Mouse (Mus musculus): Measurements from ENCODE around the gene Itgbl1. TPM values are rescaled to one million over a fixed set of nuclear protein-coding genes. Genes with fewer than 3 reads are reported as not detected.

The Itgbl1 gene
- polyA plus RNA-seq, 1 experiment from 2014 or later, result 0.25 TPM

GRCm38 (mm10) chr14:123865779-123866726, 206.3 kb downstream of the Itgbl1 start:
- ATAC-seq (replicated peaks; ENCODE audit: low FRiP score, low read depth) (no peak), DNase-seq (ENCODE audit: low spot score) (no peak)
- WGBS, result 42% methylated on average over 6 of the region's 6 CpGs
- TF ChIP-seq CTCF (IDR thresholded peaks at IDR 0.05; ENCODE audit: low read depth), result no peak
- Histone ChIP-seq H3K9me3 (replicated peaks; ENCODE audit: low read length) (no peaks in the 10 kb centered on the region), H3K27me3 (ENCODE audit: insufficient read depth, low read length) (no peaks in the 10 kb centered on the region), H3K4me2 (ENCODE audit: low read length) (no peak overlapping the region), H3K27ac (no peak overlapping the region), H3K4me3 (replicated peaks; ENCODE audit: low read depth, low read length) (no peak overlapping the region), H3K36me3 (ENCODE audit: insufficient read depth, low read length) (no peaks in the 10 kb centered on the region), H3K4me1 (replicated peaks; ENCODE audit: insufficient read depth, low read length) (no peaks in the 10 kb centered on the region), H3K9ac (ENCODE audit: low read depth, low read length) (no peak overlapping the region)

GRCm38 (mm10) chr14:123927903-123928302, 268.1 kb downstream of the Itgbl1 start:
- no peaks in the 10 kb centered on the region for H3K36me3 ChIP-seq (ENCODE audit: insufficient read depth, low read length)
- no peak overlapping the region for H3K27ac ChIP-seq
- no peaks in the 10 kb centered on the region for H3K9me3 ChIP-seq (replicated peaks; ENCODE audit: low read length)
- H3K9ac ChIP-seq (ENCODE audit: low read depth, low read length), result no peak overlapping the region
- no peak overlapping the region for H3K4me2 ChIP-seq (ENCODE audit: low read length)
- DNase-seq (ENCODE audit: low spot score), result no peak
- ATAC-seq (replicated peaks; ENCODE audit: low FRiP score, low read depth), result no peak
- 81% methylated on average over 1 of the region's 1 CpGs for WGBS
- no peaks in the 10 kb centered on the region for H3K27me3 ChIP-seq (ENCODE audit: insufficient read depth, low read length)
- H3K4me3 ChIP-seq (replicated peaks; ENCODE audit: low read depth, low read length), result no peak overlapping the region
- no peaks in the 10 kb centered on the region for H3K4me1 ChIP-seq (replicated peaks; ENCODE audit: insufficient read depth, low read length)
- peak; percentile 29; the same call in 1 of the 2 replicates for TF ChIP-seq CTCF (IDR thresholded peaks at IDR 0.05; ENCODE audit: low read depth)

- H3K4me1 ChIP-seq (replicated peaks; ENCODE audit: insufficient read depth, low read length), result no peaks in the 10 kb centered on the region
- no peak for ATAC-seq (replicated peaks; ENCODE audit: low FRiP score, low read depth)
- H3K27ac ChIP-seq, result no peak overlapping the region
- H3K4me3 ChIP-seq (replicated peaks; ENCODE audit: low read depth, low read length), result no peak overlapping the region
- no peaks in the 10 kb centered on the region for H3K27me3 ChIP-seq (ENCODE audit: insufficient read depth, low read length)
- no peaks in the 10 kb centered on the region for H3K36me3 ChIP-seq (ENCODE audit: insufficient read depth, low read length)
- no peak for TF ChIP-seq CTCF (IDR thresholded peaks at IDR 0.05; ENCODE audit: low read depth)
- H3K4me2 ChIP-seq (ENCODE audit: low read length), result no peak overlapping the region
- DNase-seq (ENCODE audit: low spot score), result no peak
- WGBS, result 55% methylated on average over 2 of the region's 2 CpGs
- no peaks in the 10 kb centered on the region for H3K9me3 ChIP-seq (replicated peaks; ENCODE audit: low read length)
- no peak overlapping the region for H3K9ac ChIP-seq (ENCODE audit: low read depth, low read length)
These were observed 306.8 kb downstream of the Itgbl1 start for GRCm38 (mm10) chr14:123966531-123966930.

- Histone ChIP-seq H3K36me3 (ENCODE audit: insufficient read depth, low read length) (no peaks in the 10 kb centered on the region), H3K4me1 (replicated peaks; ENCODE audit: insufficient read depth, low read length) (no peaks in the 10 kb centered on the region), H3K27ac (no peak overlapping the region), H3K9me3 (replicated peaks; ENCODE audit: low read length) (no peaks in the 10 kb centered on the region), H3K27me3 (ENCODE audit: insufficient read depth, low read length) (no peaks in the 10 kb centered on the region), H3K4me2 (ENCODE audit: low read length) (no peak overlapping the region), H3K4me3 (replicated peaks; ENCODE audit: low read depth, low read length) (no peak overlapping the region), H3K9ac (ENCODE audit: low read depth, low read length) (no peak overlapping the region)
- DNase-seq (ENCODE audit: low spot score) (no peak), ATAC-seq (replicated peaks; ENCODE audit: low FRiP score, low read depth) (no peak)
- TF ChIP-seq CTCF (IDR thresholded peaks at IDR 0.05; ENCODE audit: low read depth), result no peak
- WGBS, result 80% methylated on average over 6 of the region's 6 CpGs
These were observed 308.2 kb downstream of the Itgbl1 start for GRCm38 (mm10) chr14:123967996-123968395.

GRCm38 (mm10) chr14:123990591-123991195, 330.9 kb downstream of the Itgbl1 start:
- WGBS, result 70% methylated on average over 2 of the region's 2 CpGs
- TF ChIP-seq CTCF (IDR thresholded peaks at IDR 0.05; ENCODE audit: low read depth), result no peak
- Histone ChIP-seq H3K27ac (no peak overlapping the region), H3K9me3 (replicated peaks; ENCODE audit: low read length) (no peaks in the 10 kb centered on the region), H3K36me3 (ENCODE audit: insufficient read depth, low read length) (no peaks in the 10 kb centered on the region), H3K4me2 (ENCODE audit: low read length) (no peak overlapping the region), H3K4me1 (replicated peaks; ENCODE audit: insufficient read depth, low read length) (no peaks in the 10 kb centered on the region), H3K27me3 (ENCODE audit: insufficient read depth, low read length) (no peaks in the 10 kb centered on the region), H3K4me3 (replicated peaks; ENCODE audit: low read depth, low read length) (no peak overlapping the region), H3K9ac (ENCODE audit: low read depth, low read length) (no peak overlapping the region)
- DNase-seq (ENCODE audit: low spot score), result no peak
- ATAC-seq (replicated peaks; ENCODE audit: low FRiP score, low read depth), result no peak

Other genes starting within 250 kb of the Itgbl1 start
- gene Nalcn, start 32.8 kb upstream of the Itgbl1 start, polyA plus RNA-seq (2015; fragmentation: Nextera tagmentation; extraction: Ambion mirVana), result 0.09 and 0.10 TPM in 2 replicates

Data from kidney, postnatal 0 days (tissue).